Mouse (Mus musculus): ENCODE data around the gene Galnt4.

Gene Galnt4

DNA sequence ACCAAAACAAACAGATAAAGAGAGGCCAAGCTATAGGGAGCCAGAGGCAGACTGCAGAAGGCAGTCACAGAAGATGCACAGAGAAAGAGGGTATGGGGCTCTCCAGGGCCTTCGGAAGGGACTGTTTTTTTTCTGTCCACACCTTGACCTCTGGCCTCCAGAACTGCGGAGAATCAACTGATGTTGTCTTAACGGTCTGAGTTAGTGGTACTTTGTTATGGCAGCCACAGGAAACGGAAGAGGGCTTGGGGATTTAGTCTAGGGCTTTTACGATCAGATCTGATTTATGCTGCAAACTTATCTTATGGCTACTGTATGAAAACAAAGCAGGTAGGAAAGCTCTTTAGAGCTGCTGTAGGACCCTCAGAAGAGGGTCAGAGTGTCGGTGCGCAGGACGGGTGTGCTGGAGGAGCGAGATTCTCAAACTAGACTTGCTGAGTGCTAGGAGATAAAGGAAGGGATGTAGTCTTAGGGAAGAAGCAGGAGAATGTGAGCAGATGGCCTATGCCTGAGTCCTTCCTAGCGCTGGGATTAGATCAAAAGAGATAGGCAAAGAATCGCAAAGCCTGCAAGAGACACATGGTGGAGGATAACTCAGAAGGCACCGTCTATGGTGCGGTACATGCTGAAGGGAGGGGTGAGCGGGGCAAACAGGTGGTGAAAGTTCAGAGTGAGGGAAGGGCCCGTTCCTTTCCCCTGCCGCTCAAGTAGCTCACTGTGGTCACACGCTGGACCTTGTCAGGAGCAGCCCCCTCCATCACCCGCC lies 7.7 kb downstream of the Galnt4 start:
- DNase-seq (ENCODE audit: low read depth, low spot score), result no peak

DNA sequence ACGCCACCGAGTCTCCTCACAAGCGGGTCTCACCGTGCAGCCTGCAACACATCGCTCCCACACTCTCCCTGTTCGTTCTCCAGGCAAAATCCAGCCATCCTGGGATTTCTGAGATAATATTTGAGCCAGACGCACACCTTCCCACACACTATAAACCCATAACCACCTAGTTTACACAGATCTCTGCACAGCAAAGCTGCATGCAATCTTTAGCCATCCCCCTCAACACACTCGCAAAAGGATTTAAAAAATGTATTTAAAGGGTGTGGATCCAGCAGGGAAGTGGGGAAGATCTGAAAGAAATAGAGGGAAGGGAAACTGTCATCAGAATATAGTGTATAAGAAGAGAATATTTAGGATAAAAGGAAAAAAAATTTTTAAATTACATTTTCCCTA lies 8.3 kb downstream of the Galnt4 start:
- DNase-seq (ENCODE audit: low read depth, low spot score), result no peak

DNA sequence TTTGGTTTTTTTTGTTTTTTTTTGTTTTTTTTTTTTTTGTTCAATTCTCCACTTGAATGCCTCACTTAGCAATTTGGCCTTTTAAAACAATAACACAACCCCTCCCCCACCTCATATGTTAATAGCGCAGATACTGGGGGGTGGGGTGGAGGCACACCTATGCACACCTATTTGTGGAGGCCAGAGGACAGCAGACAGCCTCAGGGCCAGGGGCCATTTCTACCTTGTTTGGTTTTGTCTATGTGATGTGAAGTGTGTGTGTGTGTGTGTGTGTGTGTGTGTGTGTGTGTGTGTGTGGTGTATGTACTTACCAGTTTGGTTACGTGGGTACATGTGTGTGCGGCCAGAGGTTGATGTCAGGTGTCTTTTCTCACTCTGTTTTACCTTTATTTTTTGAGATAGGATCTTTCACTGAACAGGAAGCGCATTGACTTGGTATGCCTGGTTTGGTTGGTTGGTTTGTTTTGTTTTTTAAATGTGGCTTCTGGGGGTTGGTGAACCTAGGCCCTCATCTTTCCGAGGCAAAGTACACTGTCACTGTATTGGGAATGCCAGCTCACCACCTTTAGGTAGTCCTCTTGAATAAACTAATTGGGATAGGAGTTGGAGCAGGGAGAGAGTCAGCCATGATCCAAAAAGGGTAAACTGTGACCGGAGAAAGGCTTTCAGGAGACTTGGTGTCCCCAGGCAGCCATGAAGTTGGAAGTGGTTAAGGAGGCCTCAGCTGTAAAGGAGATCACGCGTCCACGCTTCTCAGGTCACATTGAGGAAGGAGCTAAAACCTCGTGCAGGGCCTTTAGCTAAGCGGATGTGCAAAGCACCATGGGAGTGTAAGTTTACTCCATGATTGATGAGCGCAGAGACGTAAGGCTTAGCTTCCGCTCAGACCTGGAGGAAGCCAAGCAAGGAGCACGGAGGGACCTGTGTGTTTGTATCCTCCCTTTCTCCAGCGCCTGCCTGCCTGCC lies 9.0 kb downstream of the Galnt4 start:
- no peak for DNase-seq (ENCODE audit: low read depth, low spot score)

DNA sequence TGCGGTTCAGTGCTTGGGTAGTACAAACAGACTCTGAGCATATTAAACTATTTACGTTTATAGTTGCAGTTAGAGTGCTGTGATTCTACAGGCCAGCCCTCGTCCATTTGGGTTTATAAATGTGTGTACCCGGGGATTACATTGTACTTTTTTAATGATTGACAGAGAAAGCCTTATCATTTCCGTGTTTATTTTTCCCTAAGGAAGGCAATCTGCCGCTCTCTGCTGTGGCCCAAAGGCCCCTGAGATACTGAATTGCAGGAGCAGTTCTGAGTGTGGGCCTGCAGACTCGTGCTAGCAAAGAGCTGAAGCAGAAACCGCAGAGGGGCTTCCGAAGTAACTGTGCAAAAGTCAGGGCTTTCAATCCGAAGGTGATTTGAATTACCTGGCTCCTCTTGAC lies 9.9 kb downstream of the Galnt4 start:
- DNase-seq (ENCODE audit: low read depth, low spot score), result no peak

DNA sequence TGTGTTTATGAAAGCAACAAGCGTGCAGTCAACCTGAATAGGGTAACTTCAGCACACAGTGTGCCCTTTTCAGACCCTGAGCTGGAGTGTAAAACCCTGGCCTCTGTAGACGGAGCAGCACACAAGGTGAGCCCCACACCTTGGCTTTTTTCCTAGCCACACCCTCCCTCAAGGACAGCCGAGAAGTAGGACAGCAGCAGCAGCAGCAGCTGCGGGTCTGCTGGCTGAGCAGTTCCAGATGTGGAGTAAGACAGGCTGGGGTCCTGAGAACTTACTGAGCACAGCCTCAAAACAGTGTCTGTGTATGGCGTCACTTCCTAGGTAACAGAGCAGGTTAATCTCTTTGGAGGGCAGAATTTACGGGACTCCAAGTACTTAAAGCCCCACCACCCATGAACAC lies 10.7 kb downstream of the Galnt4 start:
- no peak for DNase-seq (ENCODE audit: low read depth, low spot score)

DNA sequence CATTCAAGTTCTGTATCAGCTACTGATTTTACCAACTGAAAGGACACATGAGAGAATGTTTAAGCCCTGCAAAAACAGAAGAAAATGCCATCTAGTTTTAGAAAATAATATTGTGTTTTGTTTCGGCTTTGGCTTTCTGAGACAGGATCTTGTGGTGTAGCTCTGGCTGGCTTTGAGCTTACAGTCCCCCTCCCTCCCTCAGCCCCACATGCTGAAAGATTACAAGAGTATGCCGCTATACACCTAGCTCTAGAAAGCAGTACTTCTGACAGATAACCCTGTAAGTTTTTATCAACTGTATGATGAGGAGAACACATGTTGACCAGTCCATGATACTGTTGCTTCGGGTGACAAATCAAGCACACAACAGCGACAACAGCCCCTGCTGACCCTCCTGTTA lies 11.5 kb downstream of the Galnt4 start:
- DNase-seq (ENCODE audit: low read depth, low spot score), result no peak

DNA sequence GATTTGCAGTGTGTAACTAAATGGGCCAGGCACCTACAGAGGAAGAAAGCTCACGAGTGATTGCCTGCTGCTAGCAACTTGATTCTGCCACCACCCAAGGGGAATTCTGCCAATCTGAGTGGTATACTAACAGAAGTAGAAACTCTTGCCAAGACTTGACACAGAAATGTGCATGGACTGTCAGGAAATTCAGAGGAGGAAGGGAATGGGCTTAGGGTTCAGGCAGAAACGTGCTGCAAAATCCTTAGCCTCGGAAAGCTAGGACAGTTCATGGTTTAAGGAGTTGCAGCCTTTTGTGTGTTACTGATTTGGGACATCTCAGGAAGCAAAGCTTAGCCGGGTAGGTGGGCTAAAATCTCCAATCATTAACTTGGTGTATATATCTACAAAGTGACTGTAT lies 18.3 kb downstream of the Galnt4 start, which contains the start of gene Phxr2:
Gene Phxr2 (minus strand): TSS at position 101 of the 400 bp plus-strand sequence.
- no peak for DNase-seq (ENCODE audit: low read depth, low spot score)

DNA sequence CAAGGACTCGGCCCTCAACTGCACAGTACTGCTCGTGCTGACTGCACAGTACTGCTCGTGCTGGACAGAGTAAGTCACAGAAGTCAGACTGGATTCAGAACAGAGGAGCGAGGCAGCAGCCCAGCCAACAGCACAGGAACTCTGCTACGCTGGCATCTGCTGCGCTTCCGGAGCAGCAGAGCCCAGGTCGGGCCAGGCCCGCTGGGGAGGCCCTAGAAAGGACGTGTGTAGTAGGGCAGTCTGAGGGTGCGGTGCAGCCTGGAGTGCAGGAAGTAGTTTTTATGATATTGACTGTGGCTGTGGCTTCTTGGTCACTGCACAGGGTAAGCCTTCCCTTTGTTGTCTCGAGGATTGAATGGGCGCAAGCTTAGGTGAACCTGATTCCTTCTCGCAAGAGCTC lies 19.0 kb downstream of the Galnt4 start:
- no peak for DNase-seq (ENCODE audit: low read depth, low spot score)

DNA sequence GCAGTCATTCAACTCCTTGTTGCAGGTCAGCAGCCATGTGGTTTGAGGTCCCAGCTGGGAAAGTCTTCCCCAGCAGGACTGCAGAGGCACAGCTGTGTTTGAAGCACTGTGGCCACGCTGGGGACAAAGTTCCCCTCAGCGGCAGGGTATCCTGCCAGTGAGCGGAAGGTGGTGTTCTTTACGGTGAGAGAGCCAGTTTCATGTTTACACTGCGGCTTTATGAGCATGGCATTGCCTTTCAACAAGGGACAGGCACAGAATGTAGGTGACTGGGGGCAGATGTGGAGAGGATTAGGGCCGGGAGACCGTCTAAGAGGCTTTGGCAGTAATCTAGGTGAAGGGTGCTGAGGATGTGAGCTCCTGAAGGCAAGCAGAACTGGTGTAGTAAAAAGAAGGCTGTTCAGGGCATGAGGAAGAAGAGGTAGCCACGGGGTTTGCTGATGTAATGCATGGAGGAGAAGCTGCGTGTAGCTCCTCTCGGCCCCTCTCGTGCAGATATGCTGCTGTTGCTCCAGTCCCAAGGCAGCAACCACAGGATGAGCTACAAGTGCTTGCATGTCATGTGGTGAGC lies 19.8 kb downstream of the Galnt4 start:
- no peak for DNase-seq (ENCODE audit: low read depth, low spot score)

DNA sequence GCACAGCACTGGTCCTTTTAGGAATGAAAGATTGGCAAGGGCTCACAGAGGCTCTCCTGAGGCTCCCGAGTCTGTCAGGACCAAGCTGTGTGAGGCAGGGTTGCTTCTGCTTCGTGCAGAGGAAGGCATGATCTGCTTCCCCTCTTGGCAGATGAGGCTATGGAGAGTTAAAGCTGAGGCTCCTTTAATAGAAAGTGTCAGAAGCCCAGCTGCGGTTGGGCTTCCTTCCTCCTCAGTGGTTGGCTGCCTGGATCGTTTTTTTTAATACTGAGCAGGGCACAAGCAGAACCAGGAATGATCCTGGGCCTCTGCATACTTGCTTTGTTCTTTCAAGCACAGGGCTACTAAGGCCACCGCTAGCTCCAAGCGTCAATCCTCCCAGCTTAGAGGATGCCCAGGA lies 22.7 kb downstream of the Galnt4 start:
- no peak for DNase-seq (ENCODE audit: low read depth, low spot score)

DNA sequence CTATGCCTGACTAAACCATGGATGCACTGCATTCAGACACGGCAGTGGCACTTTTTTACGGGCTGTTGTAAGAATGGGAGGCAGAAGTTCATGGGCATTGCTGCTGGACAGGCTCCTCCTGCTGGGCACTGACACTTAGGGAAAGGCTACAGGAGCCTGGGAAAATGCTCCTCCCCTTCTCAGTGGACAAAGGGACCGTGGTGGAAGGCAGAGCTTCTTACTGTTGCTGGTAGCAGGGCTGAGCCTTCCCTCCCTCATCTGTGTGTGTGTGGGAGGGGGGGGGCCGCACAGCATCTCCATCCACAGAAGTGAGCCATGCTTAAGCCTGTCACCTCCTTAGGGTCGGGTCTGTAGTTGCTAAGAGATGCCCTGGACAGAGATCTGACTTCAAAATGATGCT lies 23.3 kb downstream of the Galnt4 start:
- no peak for DNase-seq (ENCODE audit: low read depth, low spot score)

DNA sequence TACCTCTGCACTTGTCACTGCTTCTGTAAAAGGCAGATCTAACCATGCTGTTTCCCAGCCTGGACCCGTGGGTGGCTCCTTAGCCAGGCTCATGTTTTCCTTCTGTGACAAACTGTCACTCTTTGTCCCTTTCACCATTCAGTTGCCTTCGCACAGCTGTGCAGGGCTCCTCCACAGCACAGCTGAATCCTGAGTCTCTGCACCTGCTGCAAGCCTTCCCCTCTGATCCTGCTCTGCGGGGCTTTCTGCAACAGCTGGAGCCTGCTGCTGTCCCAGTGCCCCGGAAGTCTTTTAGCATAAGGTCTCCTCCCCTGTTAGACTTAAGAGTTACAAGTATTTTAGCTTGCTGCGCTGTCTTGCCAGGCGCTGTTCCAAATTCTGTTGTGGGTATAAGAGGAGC lies 24.2 kb downstream of the Galnt4 start:
- DNase-seq (ENCODE audit: low read depth, low spot score), result no peak

DNA sequence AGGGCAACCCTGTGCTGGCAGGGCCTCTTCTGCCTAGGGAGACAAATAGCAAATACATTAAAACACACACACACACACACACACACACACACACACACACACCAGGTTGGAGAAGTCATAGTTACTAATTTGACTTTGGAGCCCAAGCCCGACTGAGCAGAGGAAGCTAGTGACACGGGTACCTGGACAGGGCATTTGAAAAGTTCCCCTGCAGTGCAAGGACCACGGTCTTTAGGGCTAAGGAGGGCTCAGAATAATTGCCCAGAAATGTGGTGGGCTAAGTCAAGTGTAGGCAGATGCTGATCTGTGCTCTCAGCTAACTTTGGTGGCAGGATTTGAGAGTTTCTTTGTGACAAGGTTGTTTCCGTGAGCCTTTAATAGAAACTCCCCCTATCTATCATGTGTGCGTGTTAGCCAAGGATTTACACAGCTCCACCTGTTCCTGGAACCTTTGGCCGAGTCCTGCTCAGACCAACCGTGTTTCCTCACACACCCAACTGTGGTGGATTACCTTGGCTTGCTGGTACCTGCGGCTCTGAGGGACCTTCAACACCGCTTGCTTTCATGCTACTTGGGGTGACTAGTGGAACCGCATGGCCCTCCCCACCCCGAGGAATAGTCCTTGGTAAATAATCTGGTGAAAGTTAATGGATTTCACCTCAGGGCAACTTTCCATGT lies 24.8 kb downstream of the Galnt4 start:
- DNase-seq (ENCODE audit: low read depth, low spot score), result no peak

DNA sequence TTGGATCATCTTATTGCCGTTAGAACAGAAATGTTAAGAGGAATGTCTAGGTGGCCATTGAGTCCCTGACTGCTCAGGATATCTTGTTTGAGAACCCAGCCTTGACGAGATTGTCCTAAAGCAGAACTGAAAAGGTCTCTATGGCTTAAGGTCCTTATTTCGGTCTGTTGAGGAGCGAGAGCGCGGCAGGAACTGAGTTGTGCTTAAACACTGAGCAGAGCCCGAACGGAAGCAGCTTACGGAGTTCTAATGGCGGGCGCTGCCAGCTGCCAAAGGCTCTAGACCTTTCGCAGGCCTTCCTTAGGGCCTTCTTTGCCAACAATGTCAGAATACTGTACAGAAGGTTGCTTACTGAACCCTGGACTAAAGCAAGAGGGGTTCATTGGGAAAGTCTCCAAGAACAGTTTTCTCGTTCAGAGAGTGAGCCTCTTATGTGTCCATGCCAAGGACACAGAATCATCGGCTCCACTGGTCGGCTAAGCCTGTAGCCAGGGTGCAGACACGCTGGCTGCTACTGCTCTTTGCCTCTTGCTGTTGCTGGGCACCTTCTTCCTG lies 25.4 kb downstream of the Galnt4 start:
- DNase-seq (ENCODE audit: low read depth, low spot score), result no peak

DNA sequence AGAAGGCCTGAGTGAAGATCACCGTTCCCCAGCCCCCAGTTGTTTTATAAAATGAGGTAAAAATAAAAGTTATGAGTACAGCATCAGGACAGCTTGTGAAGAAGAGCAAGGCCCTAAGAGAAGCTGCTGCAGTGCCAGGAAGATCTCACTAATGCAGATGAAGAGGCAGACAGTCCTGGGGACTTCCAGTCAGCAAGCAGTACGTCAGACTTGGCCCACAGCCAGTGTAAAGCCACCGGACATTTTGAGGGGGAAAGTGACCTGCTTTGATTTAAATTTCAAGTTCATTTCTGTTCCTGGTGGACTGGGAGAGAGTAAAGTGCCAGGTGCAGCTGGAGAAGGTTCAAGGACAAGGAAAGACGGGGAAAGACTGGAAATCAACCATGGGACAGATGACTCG lies 28.4 kb downstream of the Galnt4 start:
- DNase-seq (ENCODE audit: low read depth, low spot score), result no peak

DNA sequence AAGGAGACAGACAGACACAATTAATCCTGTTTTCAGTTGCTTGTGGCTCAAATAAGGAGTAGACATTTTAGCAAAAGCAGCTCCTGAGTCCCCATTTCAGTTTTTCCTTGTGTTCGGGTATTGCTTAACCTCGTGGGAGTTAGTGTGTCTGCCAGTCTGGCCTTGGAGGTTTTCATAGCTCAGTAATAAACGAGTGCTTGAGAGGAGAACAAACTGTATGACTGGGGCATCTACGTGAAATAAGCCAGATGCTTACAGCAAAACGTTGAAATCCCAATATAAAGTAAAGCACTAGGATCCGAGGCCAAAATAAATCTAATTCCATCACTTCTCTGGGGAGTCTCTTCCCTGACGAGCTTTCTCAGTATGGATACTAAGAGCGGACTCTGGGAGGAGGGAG lies 37.7 kb downstream of the Galnt4 start:
- DNase-seq (ENCODE audit: low read depth, low spot score), result no peak

DNA sequence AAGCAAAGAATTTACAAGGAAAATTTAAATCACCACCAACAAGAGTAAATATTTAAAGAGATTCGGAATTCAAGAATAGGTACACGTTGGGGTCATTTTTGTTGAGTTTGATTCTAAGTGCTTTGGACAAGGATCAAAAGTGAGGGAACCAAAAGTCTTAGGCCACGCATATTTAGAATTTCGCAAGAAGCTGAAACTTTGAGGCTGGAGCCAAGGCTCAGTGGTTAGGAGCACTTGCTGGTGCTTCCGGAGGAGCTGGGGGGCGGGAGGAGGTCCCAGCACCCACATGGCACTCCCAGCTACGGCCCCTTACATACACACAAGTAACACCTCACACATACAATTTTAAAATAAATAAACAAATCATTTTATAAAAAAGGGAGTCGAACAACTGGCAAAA lies 38.6 kb downstream of the Galnt4 start:
- DNase-seq (ENCODE audit: low read depth, low spot score), result no peak

DNA sequence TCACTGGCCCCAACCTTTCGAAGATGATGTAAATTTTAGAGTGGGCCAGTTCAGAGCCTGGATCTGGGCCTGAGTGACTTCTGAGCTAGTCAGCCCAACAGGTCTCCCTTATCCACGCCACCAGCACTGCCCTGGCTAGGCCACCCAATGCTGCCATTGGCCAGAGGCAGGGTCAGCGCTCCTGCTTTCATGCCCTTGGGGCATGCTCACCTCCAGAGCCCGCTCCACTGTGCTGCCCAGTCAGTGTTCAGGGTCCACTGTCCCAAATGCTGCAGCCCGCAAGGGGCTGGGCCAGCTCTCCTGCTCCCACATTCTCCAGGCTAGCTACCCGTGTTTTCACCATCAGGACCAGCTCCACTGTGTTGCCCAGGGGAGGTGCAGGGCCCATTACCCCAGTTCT lies 42.1 kb downstream of the Galnt4 start:
- DNase-seq (ENCODE audit: low read depth, low spot score), result no peak

DNA sequence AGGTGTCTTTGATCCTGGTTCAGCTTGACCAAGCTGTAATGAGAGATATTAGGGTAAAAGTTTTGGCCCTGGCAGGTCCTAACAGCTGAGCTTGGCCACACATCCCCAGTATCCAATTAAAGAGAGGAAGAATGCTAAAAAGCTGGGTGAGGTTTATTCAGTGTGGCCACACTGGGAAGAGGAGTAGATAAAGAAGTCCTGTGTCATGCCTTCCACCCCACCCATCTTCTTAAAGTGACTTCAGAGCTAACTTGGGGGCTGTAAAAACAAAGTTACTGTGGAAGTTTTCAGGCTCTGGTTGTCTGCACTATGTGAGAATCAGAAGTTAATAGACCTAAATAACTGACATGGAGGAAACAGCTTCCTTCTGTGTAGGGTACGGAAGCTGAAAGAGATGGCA lies 43.6 kb downstream of the Galnt4 start:
- no peak for DNase-seq (ENCODE audit: low read depth, low spot score)

DNA sequence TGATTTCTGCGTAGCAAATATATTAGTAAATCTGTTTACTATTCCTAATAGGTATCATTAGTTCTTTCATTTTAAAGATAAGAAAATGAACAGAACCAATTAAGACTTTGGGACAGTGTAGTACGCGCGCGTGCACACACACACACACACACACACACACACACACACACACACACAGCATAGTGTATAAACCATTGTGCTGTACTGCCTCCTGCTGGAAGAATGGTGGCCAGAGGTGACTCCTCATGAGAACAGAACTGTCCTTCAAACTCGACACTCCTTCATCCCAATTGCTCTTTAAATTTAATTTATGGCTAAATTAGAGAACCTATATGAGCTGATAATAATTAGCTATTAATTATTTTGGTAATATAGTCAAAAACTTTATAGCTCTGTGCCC lies 44.1 kb downstream of the Galnt4 start:
- DNase-seq (ENCODE audit: low read depth, low spot score), result peak; percentile 24

DNA sequence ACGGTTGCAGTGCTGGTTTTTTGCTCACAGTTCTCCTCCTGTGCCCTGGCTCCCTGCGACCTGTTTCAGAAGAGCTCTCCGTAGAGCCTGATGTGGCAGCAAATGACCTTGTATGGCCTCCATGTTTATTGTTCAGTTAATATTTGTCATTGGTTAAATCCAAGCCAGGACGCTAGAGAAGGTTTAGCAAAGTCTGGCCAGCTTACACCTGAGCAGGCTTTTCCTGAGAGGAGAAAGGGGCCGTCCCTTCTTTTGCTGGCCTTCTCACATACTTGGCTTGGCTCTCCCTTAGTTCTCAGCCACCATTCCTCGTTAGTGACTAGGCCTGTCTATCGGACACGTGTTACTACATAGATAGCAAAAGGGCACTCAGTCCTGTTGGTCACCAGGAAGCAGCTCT lies 46.7 kb downstream of the Galnt4 start:
- no peak for DNase-seq (ENCODE audit: low read depth, low spot score)

DNA sequence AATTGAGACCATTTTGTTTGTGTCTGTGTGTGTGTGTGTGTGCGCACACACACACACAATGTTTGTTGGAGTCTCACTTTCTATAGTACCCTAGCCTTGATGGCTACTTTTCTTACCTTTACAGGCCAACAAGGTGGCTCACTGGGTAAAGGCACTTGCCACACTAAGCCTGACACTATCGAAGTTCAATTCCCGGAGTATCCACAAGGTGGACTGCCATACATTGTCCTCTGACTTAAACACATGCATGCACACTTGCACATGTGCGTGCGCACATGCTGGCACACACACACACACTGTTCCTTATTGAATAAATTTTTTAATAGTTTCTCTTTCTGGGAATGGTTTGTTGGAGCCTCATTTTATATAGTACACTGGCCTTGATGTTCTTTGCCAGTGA lies 48.8 kb downstream of the Galnt4 start:
- peak; percentile 26 for DNase-seq (ENCODE audit: low read depth, low spot score)
